In genomic region chr10:75130372-75131046, GRCm38 (mm10) we compare ENCODE assay signal across 20 mouse cellular contexts.
DNase-seq lines count a peak whose midpoint lies in the region; ATAC-seq and TF ChIP-seq lines count a peak whose summit lies in the region.
"Had no signal": no experiment of that assay in that cellular context is flagged by ENCODE, and none has a peak within 500 bp of the region (broad histone marks: within the 10 kb centered on the region; RNA-seq: fewer than 3 reads in every experiment).

No protein-coding gene starts in this region.

- H3K36me3 ChIP-seq in megakaryocyte, embryonic 14.5 days (replicated peaks; ENCODE audit: low read length), result peaks cover 99% of the 10 kb centered on the region

- H3K27ac ChIP-seq in gastrocnemius, adult 2 months, result peak overlapping the region; percentile 43; the same call in 1 of the 2 replicates
- H3K27ac ChIP-seq: forebrain, embryonic 13.5 days; heart, embryonic 10.5 days; hindbrain, embryonic 12.5 days; limb, embryonic 12.5 days; liver, embryonic 13.5 days had no signal

- TF ChIP-seq CTCF in gastrocnemius, adult 2 months (IDR thresholded peaks at IDR 0.05), result no peak

- intact Hi-C loops in gastrocnemius, adult 2 months (cut with DNase I), result loop anchor here (5.0 kb wide), 1 partner anchor 38 kb away; no protein-coding TSS in a partner anchor

- H3K4me3 ChIP-seq in gastrocnemius, adult 2 months, result no peak overlapping the region
- peak overlapping the region; percentile 26 for H3K4me3 ChIP-seq in megakaryocyte, embryonic 14.5 days (replicated peaks)
- H3K4me3 ChIP-seq: erythroblast, embryonic 14.5 days; forebrain, embryonic 13.5 days; heart, embryonic 10.5 days; hindbrain, embryonic 12.5 days; limb, embryonic 12.5 days; liver, embryonic 13.5 days had no signal

- no peak for ATAC-seq in megakaryocyte, adult 5-6 weeks (ENCODE audit: poor library complexity, severe bottlenecking)
- ATAC-seq: forebrain, embryonic 13.5 days; inflammation-experienced regulatory T-cells, adult 6 months had no signal

- peaks cover 88% of the 10 kb centered on the region for H3K4me1 ChIP-seq in megakaryocyte, embryonic 14.5 days
- H3K4me1 ChIP-seq: limb, embryonic 12.5 days had no signal

- H3K9me3 ChIP-seq in megakaryocyte, embryonic 14.5 days, result no peaks in the 10 kb centered on the region
- H3K9me3 ChIP-seq: forebrain, embryonic 13.5 days; heart, embryonic 10.5 days; hindbrain, embryonic 12.5 days; limb, embryonic 12.5 days; liver, embryonic 13.5 days had no signal

- no peaks in the 10 kb centered on the region for H3K27me3 ChIP-seq in megakaryocyte, embryonic 14.5 days (replicated peaks)
- H3K27me3 ChIP-seq: forebrain, embryonic 13.5 days; hindbrain, embryonic 12.5 days; limb, embryonic 12.5 days; liver, embryonic 13.5 days had no signal

- no peak for DNase-seq in gastrocnemius, adult 2 months
- DNase-seq in gastrocnemius, postnatal 10 days, result no peak
- peak; percentile 28 for DNase-seq in kidney, postnatal 14 days
- no peak for DNase-seq in layer of hippocampus, adult 8-10 months (ENCODE audit: low spot score in 2 of 2)
- no peak for DNase-seq in lung, postnatal 36 days
- no peak for DNase-seq in spleen, adult 12 weeks (ENCODE audit: low spot score)
- DNase-seq: adrenal gland, adult 2 months; cerebellum, adult 8-10 months; gastrocnemius, postnatal 25 days; heart, postnatal 10 days; liver, embryonic 13.5 days; right cerebral cortex, postnatal 14 days had no signal
